Mouse (Mus musculus): ENCODE results near the gene Tssc4.

Tssc4 gene

DNA sequence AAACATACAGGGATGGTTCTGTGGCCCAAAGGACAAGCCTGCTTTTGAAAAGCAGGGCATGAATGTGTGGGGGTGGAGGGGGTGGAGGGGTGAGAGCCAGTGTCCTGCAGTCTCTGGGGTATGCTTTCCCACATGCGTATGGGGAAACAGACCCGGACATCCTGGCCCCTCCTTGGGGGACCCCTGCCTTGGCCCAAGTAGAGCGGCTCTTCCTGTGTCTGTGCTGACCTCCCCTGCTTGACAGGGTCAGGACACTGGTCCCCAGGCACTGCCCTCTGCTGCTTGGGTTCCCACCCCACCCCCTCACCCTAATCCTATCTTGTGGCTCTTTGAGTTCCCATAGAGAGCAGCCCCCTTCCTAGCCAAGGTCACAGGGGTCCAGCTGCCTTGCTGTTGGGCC lies 40.6 kb downstream of the Tssc4 start:
- DNase-seq (ENCODE audit: low spot score in 2 of 2), result no peak

DNA sequence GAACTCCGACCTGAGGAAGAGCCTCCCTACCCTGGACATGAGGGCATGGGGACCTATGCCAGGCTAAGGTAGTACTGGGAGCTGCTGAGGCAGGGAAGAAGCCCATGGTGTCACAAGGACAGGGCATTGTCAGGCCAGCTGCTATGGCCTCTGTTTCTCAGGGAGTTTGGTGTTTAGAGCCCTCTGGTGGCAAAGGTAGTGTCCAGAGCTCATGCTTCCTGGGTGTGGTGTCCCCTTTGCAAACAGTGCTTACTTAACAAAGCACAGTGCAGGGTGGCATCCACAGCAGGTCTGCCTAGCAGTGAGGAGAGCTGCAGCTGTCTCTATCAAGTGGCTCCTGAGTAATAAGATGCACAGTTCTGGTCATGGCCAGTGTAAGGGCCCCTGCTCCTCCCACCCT lies 41.8 kb downstream of the Tssc4 start:
- no peak for DNase-seq (ENCODE audit: low spot score in 2 of 2)

- DNase-seq (ENCODE audit: low spot score in 2 of 2), result no peak
Measured at GRCm38 (mm10) chr7:143111719-143112118, 42.7 kb downstream of the Tssc4 start.

DNA sequence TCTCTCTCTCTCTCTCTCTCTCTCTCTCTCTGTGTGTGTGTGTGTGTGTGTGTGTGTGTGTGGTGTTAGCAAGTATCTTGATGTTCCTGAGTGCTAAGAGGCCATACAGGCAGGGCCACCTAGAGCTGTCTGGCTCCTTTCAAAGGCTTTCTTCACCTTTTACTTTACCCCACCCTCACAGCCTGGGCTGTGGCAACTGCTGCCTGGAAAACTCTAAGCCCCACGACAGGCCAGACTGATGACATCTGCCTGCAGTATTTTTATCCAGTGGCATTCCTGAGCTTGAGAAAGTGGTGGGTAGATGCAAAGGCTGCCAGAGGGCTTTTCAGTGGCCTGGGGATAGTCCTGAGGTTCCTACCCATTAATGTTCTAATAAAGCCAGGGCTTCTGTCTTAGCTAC lies 43.3 kb downstream of the Tssc4 start:
- DNase-seq (ENCODE audit: low spot score in 2 of 2), result no peak

GRCm38 (mm10) chr7:143114773-143115172 lies 45.7 kb downstream of the Tssc4 start:
- DNase-seq (ENCODE audit: low spot score in 2 of 2), result no peak

GRCm38 (mm10) chr7:143116521-143116920 lies 47.5 kb downstream of the Tssc4 start:
- no peak for DNase-seq (ENCODE audit: low spot score in 2 of 2)

- DNase-seq (ENCODE audit: low spot score in 2 of 2), result no peak
Measured at GRCm38 (mm10) chr7:143119407-143119806, 50.4 kb downstream of the Tssc4 start.

DNA sequence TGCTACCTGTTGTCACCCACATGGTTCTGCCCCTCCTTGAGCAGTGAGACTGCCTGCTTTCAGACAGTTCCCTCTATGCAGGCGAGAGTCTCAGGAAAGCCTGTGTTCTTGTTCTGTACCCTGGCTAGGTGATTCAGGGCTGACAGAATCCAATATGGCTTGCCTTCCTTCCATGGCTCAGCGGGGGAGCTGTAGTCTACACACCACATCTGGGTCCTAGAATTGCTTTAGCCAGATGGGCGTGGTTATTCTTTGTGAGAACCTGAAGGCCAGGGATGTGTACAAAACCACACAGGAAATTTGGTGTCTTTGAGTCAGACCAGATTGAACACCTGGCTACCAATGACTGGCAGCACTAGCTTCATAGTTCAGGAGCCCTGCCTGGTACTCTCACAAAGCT lies 50.8 kb downstream of the Tssc4 start:
- DNase-seq (ENCODE audit: low spot score in 2 of 2), result no peak
